Mouse (Mus musculus) cortical plate, adult 2 months (tissue): Measurements from ENCODE around the gene Cer1. TPM values are rescaled to one million over a fixed set of nuclear protein-coding genes. Genes with fewer than 3 reads are reported as not detected.

Experiments used
- H3K27ac ChIP-seq: fragments of 200-500 bp; 2 replicates; pipeline ENCODE4 v1.5.1; 2012; ENCODE audit warnings: low read length, control low read depth, inconsistent platforms; ENCODE audit not compliant: insufficient read depth
- H3K4me1 ChIP-seq: fragments of 200-500 bp; 2 replicates; pipeline ENCODE4 v1.6.1; 2011; ENCODE audit warnings: low read length; ENCODE audit not compliant: control insufficient read depth, insufficient read depth
- H3K4me3 ChIP-seq: fragments of 200-500 bp; 2 replicates; pipeline ENCODE4 v1.5.1; 2011; ENCODE audit warnings: mild to moderate bottlenecking, low read length, control low read depth; ENCODE audit not compliant: insufficient read depth
- CTCF ChIP-seq: fragments of 200-500 bp; IDR thresholded peaks from 2 replicates; pipeline ENCODE4 v1.5.1; 2011; ENCODE audit warnings: mild to moderate bottlenecking, control low read depth, low read length; ENCODE audit not compliant: insufficient read depth; ENCODE audit errors: extremely low read depth
- POLR2A ChIP-seq: fragments of 200-500 bp; IDR thresholded peaks from 2 replicates; pipeline ENCODE4 v1.6.1; 2011; ENCODE audit warnings: mild to moderate bottlenecking, low read length, control low read depth; ENCODE audit not compliant: insufficient read depth; ENCODE audit errors: extremely low read depth
- polyA plus RNA-seq: library from polyadenylated mRNA; depleted of rRNA; stranded (reverse); fragments of >200 nt; gene quantifications from 2 replicates; pipeline ENCODE4 v1.2.3, GENCODE M21; 2012; rRNA removed

Cer1 gene
- polyA plus RNA-seq, 1 experiment: 0.27 TPM

- Histone ChIP-seq H3K4me1 (no peaks in the 10 kb centered on the region), H3K4me3 (no peak overlapping the region), H3K27ac (no peak overlapping the region)
- no peak for TF ChIP-seq POLR2A
- no peak for TF ChIP-seq CTCF
Measured at GRCm38 (mm10) chr4:82863316-82863715, 21.6 kb downstream of the Cer1 start.

DNA sequence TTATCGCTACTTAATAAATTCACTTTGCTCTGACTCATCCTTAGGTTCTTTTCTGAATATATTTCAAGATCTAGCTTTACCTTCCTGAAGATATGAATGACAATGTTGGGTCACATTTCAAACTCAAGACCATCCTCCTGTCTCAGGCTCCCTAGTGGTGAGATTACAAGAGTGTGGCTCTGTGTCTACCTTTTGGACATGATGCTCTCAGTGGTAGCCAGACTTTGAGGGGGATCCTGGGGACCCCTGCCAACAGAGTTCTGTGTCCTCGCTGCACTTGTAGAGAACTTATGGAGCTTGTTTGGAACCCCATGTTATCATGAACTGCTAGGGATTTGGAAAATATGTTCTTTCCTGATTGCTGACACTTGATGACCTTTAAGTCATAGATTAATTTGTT is 23.5 kb downstream of the Cer1 start:
- no peak for TF ChIP-seq POLR2A
- TF ChIP-seq CTCF: no peak
- no peaks in the 10 kb centered on the region; the same call in 1 of the 2 replicates for H3K4me1 ChIP-seq
- H3K4me3 ChIP-seq: no peak overlapping the region
- no peak overlapping the region for H3K27ac ChIP-seq

GRCm38 (mm10) chr4:82860566-82860965 is 24.4 kb downstream of the Cer1 start:
- TF ChIP-seq POLR2A (no peak), CTCF (no peak)
- Histone ChIP-seq H3K4me3 (no peak overlapping the region), H3K27ac (no peak overlapping the region), H3K4me1 (no peaks in the 10 kb centered on the region; the same call in 1 of the 2 replicates)

DNA sequence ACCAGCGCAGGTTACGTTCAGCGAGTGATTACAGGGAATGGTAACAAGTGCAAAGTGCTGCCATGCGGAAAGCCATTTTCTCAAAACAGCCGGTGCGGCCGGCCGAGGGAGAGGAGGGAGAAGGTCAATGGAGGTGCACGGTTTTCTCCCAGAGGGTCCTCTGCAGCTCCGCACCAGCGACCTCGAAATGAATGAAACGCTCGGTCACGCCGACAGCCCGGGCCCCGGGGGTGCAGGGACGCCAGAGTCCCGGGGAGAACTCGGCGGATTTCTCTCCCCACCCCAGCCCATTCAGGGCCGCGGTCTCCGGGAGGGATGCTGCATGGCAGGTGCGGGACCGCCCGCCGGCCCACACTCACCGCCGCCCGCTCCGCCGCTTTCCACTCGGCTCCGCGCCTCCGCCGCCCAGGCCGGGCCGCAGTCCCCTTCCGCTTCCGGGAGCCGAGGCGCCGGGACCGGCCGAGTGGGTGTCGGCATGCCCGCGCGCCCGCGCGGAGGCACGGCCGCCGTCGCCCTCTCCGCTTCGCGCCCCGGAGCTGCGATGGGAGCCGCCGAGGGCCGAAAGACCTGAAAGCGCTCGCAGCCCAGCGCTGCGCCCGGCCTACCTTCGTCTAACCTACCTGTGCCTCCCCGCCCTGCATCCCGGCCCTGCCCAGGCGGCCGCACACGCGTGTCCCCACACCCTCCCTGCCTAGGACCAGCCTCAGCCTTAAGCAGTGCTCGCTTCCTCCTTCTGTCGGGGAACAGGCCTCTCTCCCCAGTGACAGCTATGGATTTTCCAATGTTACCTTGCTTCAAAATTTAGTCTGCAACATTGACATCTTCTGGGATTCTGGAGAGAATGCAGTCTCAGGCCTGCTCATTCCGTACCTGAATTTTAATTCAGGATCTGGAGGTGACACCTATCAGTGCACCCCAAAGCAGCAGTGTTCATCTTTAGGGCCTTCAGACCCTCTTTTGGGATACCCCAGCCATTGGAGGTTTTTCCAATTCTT is 25.5 kb downstream of the Cer1 start, which contains the start of gene Zdhhc21:
TSS of gene Zdhhc21 (minus strand) at position 828 of the 995 bp plus-strand sequence.
- TF ChIP-seq POLR2A (0 out of 2 replicates have a peak, but pooled peaks have one; percentile 27), CTCF (no peak)
- peak within 1 kb of the TSS; percentile 65 for H3K4me3 ChIP-seq
- H3K27ac ChIP-seq: peak within 1 kb of the TSS; percentile 92
- H3K4me1 ChIP-seq: no peaks in the 10 kb centered on the region; the same call in 1 of the 2 replicates

DNA sequence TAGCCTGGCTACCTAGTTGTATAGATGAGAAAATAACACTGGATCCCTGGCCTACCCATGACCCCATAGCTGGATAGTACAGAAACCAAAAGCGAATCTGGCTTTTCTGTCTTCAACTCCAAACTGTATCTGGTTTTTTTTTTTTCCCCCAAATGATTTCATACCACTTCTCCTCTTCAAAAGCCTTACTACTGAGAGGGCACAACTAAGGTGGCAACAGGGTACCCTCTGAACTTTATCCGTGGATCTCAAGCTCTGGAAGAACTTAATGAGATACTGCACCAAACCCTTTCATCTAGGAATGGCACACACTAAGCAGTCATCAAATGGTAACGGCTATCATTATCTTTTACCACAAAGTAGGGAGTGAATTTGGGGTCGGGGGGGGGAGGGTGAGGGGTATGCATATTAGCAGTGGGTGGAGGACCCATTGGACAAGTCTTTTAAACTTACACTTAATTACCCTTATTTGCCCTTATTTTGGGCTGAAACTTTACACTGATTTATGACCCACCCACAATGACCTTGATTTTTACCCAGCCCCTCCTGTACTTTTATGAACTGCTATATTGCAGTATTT is 26.4 kb downstream of the Cer1 start:
- H3K27ac ChIP-seq: 0 out of 2 replicates have a peak overlapping the region, but pooled peaks have one; percentile 92

GRCm38 (mm10) chr4:82856986-82857385 is 28.0 kb downstream of the Cer1 start:
- TF ChIP-seq CTCF (no peak), POLR2A (no peak)

More for the DNA sequence above, 26.4 kb downstream of the Cer1 start:
- TF ChIP-seq CTCF (no peak), POLR2A (no peak)
- H3K4me3 ChIP-seq: peak overlapping the region; percentile 65
- no peaks in the 10 kb centered on the region; the same call in none of the 2 replicates for H3K4me1 ChIP-seq

DNA sequence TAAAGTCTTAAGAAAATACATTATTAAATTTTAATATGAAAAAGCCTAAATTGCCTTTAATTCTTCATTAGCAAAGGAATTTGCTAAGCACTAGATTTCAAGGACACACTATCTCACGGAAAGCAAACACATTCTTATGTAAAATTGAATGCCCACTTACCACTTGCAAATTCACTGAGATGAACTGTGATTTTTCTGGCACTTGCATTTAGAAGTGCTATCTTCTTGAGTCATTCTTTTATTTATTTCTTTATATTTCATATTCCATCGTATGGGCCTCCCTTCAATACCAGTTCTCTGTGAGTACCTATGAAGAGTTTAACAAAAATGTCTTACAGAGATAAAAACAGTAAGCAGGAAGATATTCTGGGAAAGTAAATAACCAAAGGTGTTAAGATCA is 31.1 kb downstream of the Cer1 start:
- Histone ChIP-seq H3K27ac (no peak overlapping the region), H3K4me3 (no peak overlapping the region), H3K4me1 (peaks cover 2% of the 10 kb centered on the region)
- TF ChIP-seq CTCF: no peak
- no peak for TF ChIP-seq POLR2A

More at GRCm38 (mm10) chr4:82856986-82857385, 28.0 kb downstream of the Cer1 start:
- Histone ChIP-seq H3K4me3 (no peak overlapping the region), H3K27ac (no peak overlapping the region), H3K4me1 (peaks cover 2% of the 10 kb centered on the region)

GRCm38 (mm10) chr4:82848552-82849234 is 36.3 kb downstream of the Cer1 start:
- Histone ChIP-seq H3K4me1 (peaks cover 2% of the 10 kb centered on the region; the same call in 1 of the 2 replicates), H3K4me3 (no peak overlapping the region), H3K27ac (no peak overlapping the region)
- TF ChIP-seq POLR2A (no peak), CTCF (no peak)

GRCm38 (mm10) chr4:82837526-82838240 is 47.3 kb downstream of the Cer1 start:
- no peaks in the 10 kb centered on the region for H3K4me1 ChIP-seq
- H3K4me3 ChIP-seq: no peak overlapping the region
- H3K27ac ChIP-seq: no peak overlapping the region
- TF ChIP-seq POLR2A: no peak

Other genes with a start within 250 kb of the Cer1 start
- 31.8 and 34.1 TPM in 2 replicates for gene Nfib, start 179.4 kb downstream of the Cer1 start, polyA plus RNA-seq
- 17.1 and 18.4 TPM in 2 replicates for gene Zdhhc21, start 25.2 kb downstream of the Cer1 start, polyA plus RNA-seq
- 1.5 and 2.2 TPM in 2 replicates for gene Frem1, start 167.2 kb upstream of the Cer1 start, polyA plus RNA-seq